ENCODE assay signal across 9 mouse cellular contexts in genomic region chr2:36049567-36049954, GRCm38 (mm10). TPM values are rescaled to one million over a fixed set of nuclear protein-coding genes. Genes with fewer than 3 reads are reported as not detected.
DNase-seq lines count a peak whose midpoint lies in the region; ATAC-seq and TF ChIP-seq lines count a peak whose summit lies in the region.
"Had no signal": no experiment of that assay in that cellular context is flagged by ENCODE, and none has a peak within 500 bp of the region (broad histone marks: within the 10 kb centered on the region; RNA-seq: fewer than 3 reads in every experiment).

No protein-coding gene starts in this region.

- no peak for TF ChIP-seq EP300 in heart, adult 2 months (IDR thresholded peaks at IDR 0.05; ENCODE audit: insufficient read depth, low read depth, low read length)

- no peak for ATAC-seq in liver, embryonic 16.5 days (ENCODE audit: low read depth)

- DNase-seq in heart, adult 2 months = no peak
- DNase-seq in heart, postnatal 14 days = no peak
- no peak for DNase-seq in testis, postnatal 10 days (ENCODE audit: low spot score)
- no peak for DNase-seq in yolk sac, embryonic 10.5 days (ENCODE audit: low spot score)
- DNase-seq in cerebellum, adult 11-12 months = no peak
- DNase-seq in spleen, adult 18-20 months = no peak

- 50% methylated on average over 10 of the region's 10 CpGs for WGBS in heart, adult 2 months
- 45% methylated on average over 10 of the region's 10 CpGs for WGBS in liver, embryonic 16.5 days (ENCODE audit: insufficient replicate concordance)

- H3K4me1 ChIP-seq in heart, adult 2 months (ENCODE audit: control insufficient read depth, insufficient read depth, low read length) = peaks cover 14% of the 10 kb centered on the region
- no peaks in the 10 kb centered on the region; the same call in 1 of the 2 replicates for H3K4me1 ChIP-seq in testis, adult 2 months (ENCODE audit: control insufficient read depth, insufficient read depth, low read length)
- peaks cover 15% of the 10 kb centered on the region for H3K4me1 ChIP-seq in liver, embryonic 16.5 days (ENCODE audit: control insufficient read depth, low read depth, low read length)

- no peak overlapping the region for H3K9ac ChIP-seq in heart, adult 2 months (ENCODE audit: low read depth, low read length)
- H3K9ac ChIP-seq in liver, embryonic 16.5 days (ENCODE audit: low read depth, low read length) = no peak overlapping the region

- H3K27ac ChIP-seq in heart, adult 2 months = no peak overlapping the region
- H3K27ac ChIP-seq in testis, adult 2 months (ENCODE audit: control insufficient read depth, insufficient read depth, low read depth, low read length) = peak overlapping the region; percentile 89
- no peak overlapping the region for H3K27ac ChIP-seq in liver, embryonic 16.5 days (ENCODE audit: low read length)

- no peaks in the 10 kb centered on the region for H3K9me3 ChIP-seq in liver, embryonic 16.5 days (replicated peaks; ENCODE audit: control insufficient read depth, low read length)

- peak overlapping the region; percentile 84; the same call in 1 of the 2 replicates for H3K4me3 ChIP-seq in heart, adult 2 months
- peak overlapping the region; percentile 96 for H3K4me3 ChIP-seq in testis, adult 2 months (ENCODE audit: control insufficient read depth, low read depth, low read length)
- peak overlapping the region; percentile 87 for H3K4me3 ChIP-seq in liver, embryonic 16.5 days (ENCODE audit: low read depth, low read length)

- peaks cover 6% of the 10 kb centered on the region for H3K79me2 ChIP-seq in heart, adult 2 months (replicated peaks; ENCODE audit: control insufficient read depth, insufficient read depth, low read length)

- TF ChIP-seq POLR2A in heart, adult 2 months (IDR thresholded peaks at IDR 0.05; ENCODE audit: insufficient read depth, low read depth, low read length) = no peak
- TF ChIP-seq POLR2A in testis, adult 2 months (IDR thresholded peaks at IDR 0.05; ENCODE audit: control insufficient read depth, low read depth, low read length) = no peak

- peaks cover 23% of the 10 kb centered on the region for H3K36me3 ChIP-seq in heart, adult 2 months (ENCODE audit: control insufficient read depth, insufficient read depth, low read length)
- no peaks in the 10 kb centered on the region for H3K36me3 ChIP-seq in testis, adult 2 months (ENCODE audit: control insufficient read depth, insufficient read depth, low read length)
- no peaks in the 10 kb centered on the region for H3K36me3 ChIP-seq in liver, embryonic 16.5 days (ENCODE audit: control insufficient read depth, insufficient read depth)

- no peaks in the 10 kb centered on the region for H3K27me3 ChIP-seq in heart, adult 2 months (ENCODE audit: control insufficient read depth, insufficient read depth, low read length)
- H3K27me3 ChIP-seq in testis, adult 2 months (ENCODE audit: control insufficient read depth, insufficient read depth, low read length) = no peaks in the 10 kb centered on the region
- no peaks in the 10 kb centered on the region for H3K27me3 ChIP-seq in liver, embryonic 16.5 days (ENCODE audit: control insufficient read depth, insufficient read depth, low read depth, low read length)

- no peak for TF ChIP-seq CTCF in heart, adult 2 months (IDR thresholded peaks at IDR 0.05)
- no peak for TF ChIP-seq CTCF in testis, adult 2 months (IDR thresholded peaks at IDR 0.05; ENCODE audit: control insufficient read depth, insufficient read depth, insufficient replicate concordance, low read depth, low read length)

- H3K4me2 ChIP-seq in liver, embryonic 16.5 days (ENCODE audit: low read depth, low read length) = peak overlapping the region; percentile 76

- intact Hi-C loops in heart, adult 2 months (cut with DNase I) = loop anchor here (2.0 kb wide), 1 partner anchor 87 kb away; the partner anchor contains the start of genes Mrrf and Rbm18
- intact Hi-C loops in heart, postnatal 14 days (cut with DNase I) = loop anchor here (2.0 kb wide), 1 partner anchor 89 kb away; no protein-coding TSS in a partner anchor

RNA-seq across cellular contexts. Expression of gene Morn5, which starts 0.3 kb away (rescaled TPM):
- not detected for total RNA-seq in heart, adult 2 months (2021)
- polyA plus RNA-seq in heart, adult 2 months (2012; rRNA removed) = 0.61 and 0.73 TPM in 2 replicates
- total RNA-seq in heart, postnatal 14 days (2021) = not detected
- polyA plus RNA-seq in testis, adult 2 months (2012; rRNA removed) = 492 and 524 TPM in 2 replicates
- polyA plus RNA-seq in liver, embryonic 16.5 days (2015; fragmentation: Nextera tagmentation; extraction: Ambion mirVana) = 0.13 TPM in 1 of 2 replicates, not detected in the other
- polyA plus RNA-seq: inflammation-experienced regulatory T-cells, adult 6 months had no signal

RNA-seq across cellular contexts. Expression of gene Ndufa8, which starts 0.4 kb away (rescaled TPM):
- 100 to 1,000 TPM; 605 to 690 TPM for total RNA-seq in heart, adult 2 months (2021)
- polyA plus RNA-seq in heart, adult 2 months (2012; rRNA removed) = 406 and 431 TPM in 2 replicates
- total RNA-seq in heart, postnatal 14 days (2021) = 100 to 1,000 TPM; 603 TPM
- 78.4 and 80.8 TPM in 2 replicates for polyA plus RNA-seq in testis, adult 2 months (2012; rRNA removed)
- polyA plus RNA-seq in liver, embryonic 16.5 days (2015; fragmentation: Nextera tagmentation; extraction: Ambion mirVana) = 128 and 134 TPM in 2 replicates

RNA-seq across cellular contexts. Expression of gene Lhx6, which starts 55.6 kb away (rescaled TPM):
- total RNA-seq in heart, adult 2 months (2021) = 1 to 10 TPM; 2.0 to 4.7 TPM
- polyA plus RNA-seq in heart, adult 2 months (2012; rRNA removed) = 2.7 and 3.2 TPM in 2 replicates
- total RNA-seq in heart, postnatal 14 days (2021) = 10 to 100 TPM in 1 of 2 experiments, 1 to 10 TPM in 1; 8.9 to 10.6 TPM
- polyA plus RNA-seq in testis, adult 2 months (2012; rRNA removed) = 3.9 and 5.3 TPM in 2 replicates
- polyA plus RNA-seq in liver, embryonic 16.5 days (2015; fragmentation: Nextera tagmentation; extraction: Ambion mirVana) = 0.41 and 0.53 TPM in 2 replicates
- polyA plus RNA-seq: inflammation-experienced regulatory T-cells, adult 6 months had no signal

Comparison
In these comparisons a context has a peak if more than half of its experiments do, and no peak if none do; other contexts are left out.
1. RNA of gene Morn5, which starts 0.3 kb away (polyA plus RNA-seq): 492 to 524 TPM in testis, adult 2 months; 0.61 to 0.73 TPM in heart, adult 2 months and 0.13 TPM in liver, embryonic 16.5 days; every median in the first group is over 100 times any median in the second.
2. Peak in every context shown above with its lines, with median percentiles within 50 percentile points of each other: H3K4me3 ChIP-seq.